Mouse (Mus musculus): ENCODE measurements around the gene Arhgap40. TPM values are rescaled to one million over a fixed set of nuclear protein-coding genes. Genes with fewer than 3 reads are reported as not detected.

Gene Arhgap40
- total and polyA plus RNA-seq, 2 experiments from 2014 or later, result 0.42 TPM; not detected in 1

DNA sequence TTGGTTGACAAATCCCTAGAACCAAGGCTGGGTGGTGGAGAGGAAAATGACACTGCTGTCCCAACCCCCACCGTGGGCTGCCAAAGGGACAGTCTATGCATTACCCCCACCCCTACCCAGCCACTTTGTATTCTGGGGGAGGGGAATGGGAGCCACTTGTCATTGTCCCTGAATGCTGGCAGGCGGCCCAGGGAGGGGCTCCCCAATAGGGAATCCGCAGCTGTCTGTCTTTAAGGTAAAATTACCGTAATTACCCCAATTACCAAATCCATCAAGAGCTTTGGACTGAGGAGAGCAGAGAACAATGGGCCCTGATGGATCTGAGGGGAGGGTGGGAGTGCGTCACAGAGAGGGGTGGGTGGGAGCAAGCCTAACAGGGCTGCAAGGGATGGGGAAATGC lies 44.2 kb downstream of the Arhgap40 start:
- no peak overlapping the region for H3K9ac ChIP-seq (replicated peaks; ENCODE audit: low read depth, low read length)
- H3K36me3 ChIP-seq (replicated peaks; ENCODE audit: control insufficient read depth, insufficient read depth, low read length), result no peaks in the 10 kb centered on the region
- WGBS, result 14% methylated on average over 5 of the region's 5 CpGs
- no peak for ATAC-seq (ENCODE audit: insufficient read depth, low read depth)
- no peak overlapping the region for H3K4me3 ChIP-seq (ENCODE audit: low read depth, low read length)
- TF ChIP-seq EP300 (IDR thresholded peaks at IDR 0.05; ENCODE audit: low read depth), result no peak
- no peak for TF ChIP-seq CTCF (IDR thresholded peaks at IDR 0.05; ENCODE audit: low read depth)
- no peak overlapping the region for H3K4me2 ChIP-seq (ENCODE audit: low read depth, low read length)
- no peak for DNase-seq (ENCODE audit: low spot score)
- H3K9me3 ChIP-seq (replicated peaks; ENCODE audit: control insufficient read depth, low read length), result no peaks in the 10 kb centered on the region
- peaks cover 34% of the 10 kb centered on the region for H3K27me3 ChIP-seq (ENCODE audit: control insufficient read depth, insufficient read depth, low read length)
- 0 out of 2 replicates have a peak, but pooled peaks cover 3% of the 10 kb centered on the region for H3K4me1 ChIP-seq (ENCODE audit: control insufficient read depth, insufficient read depth)
- H3K27ac ChIP-seq (ENCODE audit: low read depth), result no peak overlapping the region

DNA sequence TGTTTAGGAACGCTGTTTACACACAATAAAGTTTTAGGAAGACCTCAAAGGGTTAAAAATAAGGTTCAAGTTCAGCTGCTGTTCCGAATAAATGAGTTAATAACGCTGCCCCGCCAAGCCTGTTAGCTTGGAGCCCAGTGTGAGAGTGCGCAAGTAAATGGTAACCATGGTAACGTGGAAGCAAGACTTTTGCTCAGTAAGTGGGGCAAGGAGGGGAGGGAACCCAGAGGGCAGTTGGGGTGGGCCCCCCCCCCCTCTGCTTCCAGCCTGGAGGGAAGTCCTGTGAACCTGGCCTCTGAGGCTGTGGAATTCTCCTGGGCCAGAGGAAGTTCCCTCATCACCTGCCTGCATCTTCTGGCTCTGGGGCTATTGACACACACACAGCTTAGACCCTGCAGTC lies 47.3 kb downstream of the Arhgap40 start:
- Histone ChIP-seq H3K9ac (replicated peaks; ENCODE audit: low read depth, low read length) (no peak overlapping the region), H3K9me3 (replicated peaks; ENCODE audit: control insufficient read depth, low read length) (no peaks in the 10 kb centered on the region), H3K27me3 (ENCODE audit: control insufficient read depth, insufficient read depth, low read length) (peaks cover 15% of the 10 kb centered on the region), H3K4me1 (ENCODE audit: control insufficient read depth, insufficient read depth) (0 out of 2 replicates have a peak, but pooled peaks cover 3% of the 10 kb centered on the region), H3K36me3 (replicated peaks; ENCODE audit: control insufficient read depth, insufficient read depth, low read length) (no peaks in the 10 kb centered on the region), H3K4me2 (ENCODE audit: low read depth, low read length) (no peak overlapping the region), H3K4me3 (ENCODE audit: low read depth, low read length) (no peak overlapping the region), H3K27ac (ENCODE audit: low read depth) (no peak overlapping the region)
- ATAC-seq (ENCODE audit: insufficient read depth, low read depth) (no peak), DNase-seq (ENCODE audit: low spot score) (no peak)
- TF ChIP-seq EP300 (IDR thresholded peaks at IDR 0.05; ENCODE audit: low read depth) (no peak), CTCF (IDR thresholded peaks at IDR 0.05; ENCODE audit: low read depth) (no peak)
- WGBS, result 58% methylated on average over 6 of the region's 6 CpGs

DNA sequence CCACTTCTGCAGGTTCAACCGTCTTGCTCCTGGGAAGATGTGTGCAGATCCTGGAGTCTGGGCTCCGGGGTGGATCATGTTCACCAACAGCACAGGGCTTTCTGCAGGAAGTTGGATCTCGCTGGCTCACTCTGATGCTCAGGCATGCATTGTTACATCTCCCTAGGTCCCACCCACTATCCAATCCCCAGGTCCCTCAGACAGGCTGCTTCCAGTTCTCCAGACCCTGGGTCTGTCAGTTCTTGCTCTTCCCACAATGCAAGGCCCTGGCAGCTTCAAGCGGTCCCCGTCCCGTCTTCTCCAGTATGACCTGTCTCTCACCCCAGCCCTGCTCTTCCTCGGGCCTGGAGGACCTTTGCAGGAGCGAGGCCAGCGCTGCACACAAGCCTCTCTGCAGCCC lies 48.2 kb downstream of the Arhgap40 start:
- H3K4me2 ChIP-seq (ENCODE audit: low read depth, low read length), result no peak overlapping the region
- ATAC-seq (ENCODE audit: insufficient read depth, low read depth) (no peak), DNase-seq (ENCODE audit: low spot score) (no peak)
- WGBS, result 14% methylated on average over 9 of the region's 9 CpGs
- no peak overlapping the region for H3K9ac ChIP-seq (replicated peaks; ENCODE audit: low read depth, low read length)
- no peak overlapping the region for H3K4me3 ChIP-seq (ENCODE audit: low read depth, low read length)
- TF ChIP-seq EP300 (IDR thresholded peaks at IDR 0.05; ENCODE audit: low read depth) (no peak), CTCF (IDR thresholded peaks at IDR 0.05; ENCODE audit: low read depth) (no peak)
- no peaks in the 10 kb centered on the region for H3K36me3 ChIP-seq (replicated peaks; ENCODE audit: control insufficient read depth, insufficient read depth, low read length)
- no peak overlapping the region for H3K27ac ChIP-seq (ENCODE audit: low read depth)
- peaks cover 13% of the 10 kb centered on the region for H3K27me3 ChIP-seq (ENCODE audit: control insufficient read depth, insufficient read depth, low read length)
- no peaks in the 10 kb centered on the region for H3K9me3 ChIP-seq (replicated peaks; ENCODE audit: control insufficient read depth, low read length)
- H3K4me1 ChIP-seq (ENCODE audit: control insufficient read depth, insufficient read depth), result 0 out of 2 replicates have a peak, but pooled peaks cover 3% of the 10 kb centered on the region

DNA sequence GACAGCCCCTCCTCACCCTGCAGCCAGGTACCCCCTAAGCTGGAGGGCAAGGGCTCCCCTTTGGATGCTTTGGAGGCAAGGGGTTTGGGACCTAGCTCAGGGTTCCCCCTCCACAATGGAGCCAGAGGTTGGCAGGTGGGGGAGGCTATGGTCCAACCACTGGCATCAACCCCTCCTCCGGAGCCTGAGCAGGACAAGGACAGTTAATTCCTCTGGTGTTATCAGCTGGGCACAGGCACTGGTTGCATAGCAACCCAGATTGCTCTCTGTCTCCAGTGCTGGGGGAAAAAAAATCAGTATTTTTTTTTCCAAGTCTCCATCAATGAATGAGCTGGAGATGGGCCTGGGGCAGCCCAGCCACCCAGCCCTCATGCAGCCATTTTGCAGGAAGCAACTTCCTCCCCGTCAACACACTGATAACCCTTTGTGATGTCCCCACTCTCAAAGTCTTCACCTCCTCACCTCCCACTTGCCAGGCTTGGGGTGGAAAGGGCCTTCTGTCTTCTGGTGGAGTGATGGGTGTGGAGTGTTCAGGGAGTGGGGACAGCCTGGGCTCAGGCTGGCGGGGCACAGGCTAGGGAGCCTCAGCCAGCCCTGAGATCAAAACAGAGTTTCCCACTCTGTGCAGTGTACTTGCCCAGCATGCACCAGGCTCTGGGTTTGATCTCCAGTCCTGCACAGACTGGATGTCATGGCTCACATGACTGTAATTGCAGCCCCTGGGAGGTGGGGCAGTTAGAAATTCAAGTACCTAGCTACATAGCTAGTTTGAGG lies 49.0 kb downstream of the Arhgap40 start:
- peaks cover 15% of the 10 kb centered on the region; the same call in 1 of the 2 replicates for H3K27me3 ChIP-seq (ENCODE audit: control insufficient read depth, insufficient read depth, low read length)
- no peak overlapping the region for H3K4me3 ChIP-seq (ENCODE audit: low read depth, low read length)
- H3K9me3 ChIP-seq (replicated peaks; ENCODE audit: control insufficient read depth, low read length), result no peaks in the 10 kb centered on the region
- H3K4me2 ChIP-seq (ENCODE audit: low read depth, low read length), result no peak overlapping the region
- H3K4me1 ChIP-seq (ENCODE audit: control insufficient read depth, insufficient read depth), result no peaks in the 10 kb centered on the region
- no peak for DNase-seq (ENCODE audit: low spot score)
- H3K36me3 ChIP-seq (replicated peaks; ENCODE audit: control insufficient read depth, insufficient read depth, low read length), result no peaks in the 10 kb centered on the region
- 25% methylated on average over 3 of the region's 3 CpGs for WGBS
- no peak for ATAC-seq (ENCODE audit: insufficient read depth, low read depth)
- no peak for TF ChIP-seq EP300 (IDR thresholded peaks at IDR 0.05; ENCODE audit: low read depth)
- TF ChIP-seq CTCF (IDR thresholded peaks at IDR 0.05; ENCODE audit: low read depth), result no peak
- H3K27ac ChIP-seq (ENCODE audit: low read depth), result no peak overlapping the region
- no peak overlapping the region for H3K9ac ChIP-seq (replicated peaks; ENCODE audit: low read depth, low read length)

DNA sequence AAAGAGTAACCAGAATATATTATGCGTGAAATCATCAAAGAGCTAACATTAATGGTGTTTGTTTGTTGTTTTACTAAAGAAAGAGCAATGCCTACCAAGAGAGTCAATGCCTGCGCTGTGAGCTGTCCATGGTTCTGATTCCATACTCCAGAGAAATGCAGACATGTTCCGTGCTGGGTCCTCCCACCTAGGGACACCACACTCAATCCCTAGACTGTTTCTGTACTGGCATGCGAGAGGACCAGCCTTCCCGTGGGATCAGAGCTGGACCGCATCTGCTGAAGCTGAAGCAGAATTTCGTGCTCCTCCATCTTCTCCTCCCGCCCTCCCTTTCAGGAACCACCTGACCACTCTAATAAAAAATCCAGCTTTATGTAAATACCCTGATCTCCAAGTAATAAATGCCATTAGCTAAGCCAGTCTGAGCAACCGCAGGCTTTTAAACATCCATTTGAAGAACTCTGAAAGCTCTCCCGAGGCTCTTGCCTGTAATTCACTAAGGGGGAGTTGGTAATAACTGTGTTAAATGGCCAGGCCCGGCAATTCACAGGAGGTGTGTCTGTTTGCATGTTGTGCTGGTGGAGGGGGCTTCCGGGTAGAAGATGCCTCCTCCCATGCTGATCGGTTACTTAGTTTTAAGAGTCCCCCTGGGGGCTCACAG lies 58.0 kb downstream of the Arhgap40 start:
- H3K36me3 ChIP-seq (replicated peaks; ENCODE audit: control insufficient read depth, insufficient read depth, low read length), result no peaks in the 10 kb centered on the region
- H3K4me3 ChIP-seq (ENCODE audit: low read depth, low read length), result no peak overlapping the region
- peak; percentile 70; the same call in 1 of the 2 replicates for ATAC-seq (ENCODE audit: insufficient read depth, low read depth)
- H3K27ac ChIP-seq (ENCODE audit: low read depth), result no peak overlapping the region
- no peaks in the 10 kb centered on the region for H3K9me3 ChIP-seq (replicated peaks; ENCODE audit: control insufficient read depth, low read length)
- H3K27me3 ChIP-seq (ENCODE audit: control insufficient read depth, insufficient read depth, low read length), result peaks cover 8% of the 10 kb centered on the region; the same call in 1 of the 2 replicates
- H3K4me1 ChIP-seq (ENCODE audit: control insufficient read depth, insufficient read depth), result no peaks in the 10 kb centered on the region
- 28% methylated on average over 13 of the region's 13 CpGs for WGBS
- no peak overlapping the region for H3K4me2 ChIP-seq (ENCODE audit: low read depth, low read length)
- DNase-seq (ENCODE audit: low spot score), result peak; percentile 68
- TF ChIP-seq EP300 (IDR thresholded peaks at IDR 0.05; ENCODE audit: low read depth) (no peak), CTCF (IDR thresholded peaks at IDR 0.05; ENCODE audit: low read depth) (no peak)
- H3K9ac ChIP-seq (replicated peaks; ENCODE audit: low read depth, low read length), result no peak overlapping the region
